Mouse (Mus musculus) ES-E14 (cell line): ENCODE data around the gene Zbtb7a. TPM values are rescaled to one million over a fixed set of nuclear protein-coding genes. Genes with fewer than 3 reads are reported as not detected.

Source experiments
- DNase-seq: peaks from one replicate; pipeline ENCODE4 v3.0.0-alpha.2; 2013; ENCODE audit warnings: low read depth, low spot score
- H3K27ac ChIP-seq: 2 replicates; pipeline ENCODE4 v1.5.1; 2012; ENCODE audit warnings: low read depth, mild to moderate bottlenecking, low read length, moderate library complexity, mixed read lengths; ENCODE audit not compliant: poor library complexity, insufficient read depth, severe bottlenecking
- H3K36me3 ChIP-seq: 2 replicates; pipeline ENCODE4 v1.6.1; 2012; ENCODE audit warnings: mild to moderate bottlenecking, low read length, moderate library complexity, mixed read lengths; ENCODE audit not compliant: control insufficient read depth, poor library complexity, insufficient read depth, severe bottlenecking
- H3K4me1 ChIP-seq, 2 experiments: fragments of 150-350 bp in 1 of 2; sonication (generic) in 1 of 2; 2 replicates each; pipeline ENCODE4 v1.6.1; 2012; ENCODE audit warnings: low read length in 2 of 2, mild to moderate bottlenecking in 1 of 2, mixed read lengths in 1 of 2; ENCODE audit not compliant: control insufficient read depth in 2 of 2, insufficient read depth in 2 of 2, poor library complexity in 1 of 2
- H3K4me3 ChIP-seq, 2 experiments: fragments of 150-350 bp in 1 of 2; sonication (generic) in 1 of 2; 2 replicates each; pipeline ENCODE4 v1.5.1; 2012; ENCODE audit warnings: low read length in 2 of 2, low read depth in 1 of 2, mild to moderate bottlenecking in 1 of 2, mixed read lengths in 1 of 2; ENCODE audit not compliant: insufficient read depth in 1 of 2, poor library complexity in 1 of 2, severe bottlenecking in 1 of 2
- H3K9ac ChIP-seq: 2 replicates; pipeline ENCODE4 v1.6.1; 2012; ENCODE audit warnings: low read depth, mild to moderate bottlenecking, low read length, mixed read lengths; ENCODE audit not compliant: poor library complexity, insufficient read depth, severe bottlenecking
- H3K9me3 ChIP-seq: fragments of 150-350 bp; sonication (generic); 2 replicates; pipeline ENCODE4 v1.6.1; 2012; ENCODE audit warnings: low read depth, mild to moderate bottlenecking, low read length; ENCODE audit not compliant: control insufficient read depth, insufficient read depth
- CHD2 ChIP-seq: IDR thresholded peaks from 2 replicates; pipeline ENCODE4 v1.6.1; 2014; ENCODE audit warnings: mild to moderate bottlenecking, low read depth, low read length, inconsistent platforms
- HCFC1 ChIP-seq: IDR thresholded peaks from 2 replicates; pipeline ENCODE4 v1.6.1; 2012; ENCODE audit warnings: low read length, inconsistent platforms, borderline replicate concordance; ENCODE audit not compliant: insufficient read depth
- MAFK ChIP-seq: IDR thresholded peaks from 2 replicates; pipeline ENCODE4 v1.6.1; 2014; ENCODE audit warnings: mild to moderate bottlenecking, low read depth, low read length, inconsistent platforms; ENCODE audit not compliant: insufficient read depth
- ZC3H11A ChIP-seq: IDR thresholded peaks from 2 replicates; pipeline ENCODE4 v1.6.1; 2012; ENCODE audit warnings: low read depth, mild to moderate bottlenecking, inconsistent platforms, low read length, borderline replicate concordance
- ZNF384 ChIP-seq: IDR thresholded peaks from 2 replicates; pipeline ENCODE4 v1.6.1; 2012; ENCODE audit warnings: low read depth, low read length, inconsistent platforms
- in situ Hi-C, 2 experiments: fragments of 600-800 bp; cut with MboI; formaldehyde crosslinking; loops; one replicate each; pipeline ENCODE4 v1.15.1; 2025; ENCODE audit warnings: low sequenced_read_pairs in 2 of 2, inconsistent platforms in 1 of 2; ENCODE audit not compliant: unreplicated experiment in 2 of 2
- total RNA-seq: library from RNA; depleted of rRNA; stranded (reverse); fragments of 300-350 nt; gene quantifications from 2 replicates; pipeline ENCODE4 v1.2.3, GENCODE M21; 2012

Zbtb7a gene
- total RNA-seq, 1 experiment, result 15.7 TPM

DNA sequence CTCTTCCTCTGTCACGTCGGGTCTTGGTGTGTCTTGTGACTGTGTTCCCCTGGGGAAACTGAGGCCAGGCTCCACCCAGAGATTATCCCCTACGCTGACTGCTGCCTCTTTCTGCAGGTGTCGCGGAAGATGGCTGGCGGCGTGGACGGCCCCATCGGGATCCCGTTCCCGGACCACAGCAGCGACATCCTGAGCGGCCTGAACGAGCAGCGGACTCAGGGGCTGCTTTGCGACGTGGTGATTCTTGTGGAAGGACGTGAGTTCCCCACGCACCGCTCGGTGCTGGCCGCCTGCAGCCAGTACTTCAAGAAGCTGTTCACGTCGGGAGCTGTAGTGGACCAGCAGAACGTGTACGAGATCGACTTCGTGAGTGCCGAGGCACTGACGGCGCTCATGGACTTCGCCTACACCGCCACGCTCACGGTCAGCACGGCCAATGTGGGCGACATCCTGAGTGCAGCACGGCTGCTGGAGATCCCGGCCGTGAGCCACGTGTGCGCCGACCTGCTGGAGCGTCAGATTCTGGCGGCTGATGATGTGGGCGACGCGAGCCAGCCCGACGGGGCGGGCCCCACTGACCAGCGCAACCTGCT lies 8.9 kb downstream of the Zbtb7a start:
- TF ChIP-seq ZNF384 (no peak), ZC3H11A (no peak), HCFC1 (no peak), CHD2 (no peak), MAFK (no peak)
- peaks cover 3 to 64% of the 10 kb centered on the region in 2 experiments; a peak in 3 of 4 replicates for H3K4me1 ChIP-seq
- in situ Hi-C loops, result no loop called here
- H3K4me3 ChIP-seq, result peak overlapping the region; percentile 23 to 91; a peak in 3 of 4 replicates
- peak overlapping the region; percentile 21 for H3K9ac ChIP-seq
- peaks cover 51% of the 10 kb centered on the region for H3K36me3 ChIP-seq
- no peak for DNase-seq
- H3K9me3 ChIP-seq, result no peaks in the 10 kb centered on the region
- no peak overlapping the region for H3K27ac ChIP-seq

DNA sequence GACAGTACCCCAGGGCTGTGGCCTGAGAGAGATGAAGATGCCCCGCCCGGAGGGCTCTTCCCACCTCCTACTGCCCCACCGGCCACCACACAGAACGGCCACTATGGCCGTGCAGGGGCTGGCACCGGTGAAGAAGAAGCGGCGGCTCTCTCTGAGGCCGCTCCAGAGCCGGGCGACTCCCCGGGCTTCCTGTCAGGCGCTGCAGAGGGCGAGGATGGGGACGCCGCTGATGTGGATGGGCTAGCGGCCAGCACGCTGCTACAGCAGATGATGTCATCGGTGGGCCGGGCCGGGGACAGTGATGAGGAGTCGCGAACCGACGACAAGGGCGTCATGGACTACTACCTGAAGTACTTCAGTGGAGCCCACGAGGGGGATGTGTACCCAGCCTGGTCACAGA lies 9.6 kb downstream of the Zbtb7a start:
- Histone ChIP-seq H3K4me3 (peak overlapping the region; percentile 23 to 91), H3K9ac (peak overlapping the region; percentile 21), H3K9me3 (no peaks in the 10 kb centered on the region), H3K36me3 (peaks cover 53% of the 10 kb centered on the region), H3K4me1 (peaks cover 3 to 60% of the 10 kb centered on the region in 2 experiments; a peak in 3 of 4 replicates), H3K27ac (no peak overlapping the region)
- DNase-seq, result no peak
- no peak for TF ChIP-seq CHD2
- TF ChIP-seq MAFK, result no peak
- TF ChIP-seq ZNF384, result no peak
- no peak for TF ChIP-seq HCFC1
- TF ChIP-seq ZC3H11A, result no peak
- in situ Hi-C loops, result no loop called here

DNA sequence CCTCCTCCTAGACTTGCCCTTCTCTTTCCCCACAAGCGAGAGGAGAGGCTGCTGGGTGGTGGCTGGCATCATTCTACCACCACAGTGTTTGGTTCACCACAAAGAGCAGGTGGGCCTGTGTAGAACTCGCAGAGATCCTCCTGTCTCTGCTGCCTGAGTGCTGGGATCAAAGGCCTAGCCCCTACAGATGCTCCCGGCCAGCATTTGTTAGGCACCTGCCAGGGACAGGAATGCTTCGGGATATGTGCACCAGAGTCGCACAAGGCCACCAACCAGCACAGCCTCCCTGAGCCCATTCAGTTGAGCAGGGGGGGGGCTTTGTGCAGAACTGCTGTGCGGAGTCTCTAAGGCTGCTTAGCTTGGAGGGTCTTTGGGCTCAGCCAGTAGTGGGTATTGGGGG lies 10.3 kb downstream of the Zbtb7a start:
- TF ChIP-seq MAFK (no peak), ZC3H11A (no peak), HCFC1 (no peak), CHD2 (no peak), ZNF384 (no peak)

DNA sequence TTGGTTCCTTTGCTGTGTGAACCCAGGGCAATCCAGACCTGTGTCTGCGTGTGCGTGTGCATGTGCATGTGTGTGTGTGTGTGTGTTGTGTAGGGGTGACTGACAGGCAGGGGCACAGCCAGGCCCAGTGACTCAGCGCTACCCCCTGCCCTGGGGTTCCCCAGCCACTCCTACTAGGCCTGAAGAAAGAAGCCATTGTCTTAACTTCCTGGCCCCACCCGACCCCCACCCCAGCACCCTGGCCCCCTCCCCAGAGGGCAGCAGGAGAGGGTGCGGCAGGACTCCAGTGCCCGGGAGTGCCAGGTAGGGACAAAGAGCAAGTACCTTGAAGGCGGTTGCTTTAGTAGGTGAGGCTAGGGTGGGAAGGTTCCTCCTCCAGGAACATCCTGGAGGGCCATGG lies 10.8 kb downstream of the Zbtb7a start:
- no peak for TF ChIP-seq ZNF384
- TF ChIP-seq CHD2, result no peak
- no peak for TF ChIP-seq ZC3H11A
- no peak for TF ChIP-seq MAFK
- no peak for TF ChIP-seq HCFC1
- Histone ChIP-seq H3K9ac (peak overlapping the region; percentile 29; the same call in 1 of the 2 replicates), H3K9me3 (no peaks in the 10 kb centered on the region), H3K4me3 (peak overlapping the region; percentile 46 to 91; a peak in 3 of 4 replicates), H3K36me3 (peaks cover 56% of the 10 kb centered on the region), H3K4me1 (peaks cover 3 to 59% of the 10 kb centered on the region in 2 experiments; a peak in 3 of 4 replicates), H3K27ac (peak overlapping the region; percentile 46; the same call in 1 of the 2 replicates)
- DNase-seq, result no peak
- in situ Hi-C loops, result no loop called here

More for the DNA sequence above, 10.3 kb downstream of the Zbtb7a start:
- H3K9ac ChIP-seq, result peak overlapping the region; percentile 29; the same call in 1 of the 2 replicates
- in situ Hi-C loops, result no loop called here
- peaks cover 3 to 61% of the 10 kb centered on the region in 2 experiments; a peak in 3 of 4 replicates for H3K4me1 ChIP-seq
- H3K27ac ChIP-seq, result peak overlapping the region; percentile 46; the same call in 1 of the 2 replicates
- no peak for DNase-seq
- no peaks in the 10 kb centered on the region for H3K9me3 ChIP-seq
- peaks cover 56% of the 10 kb centered on the region for H3K36me3 ChIP-seq
- H3K4me3 ChIP-seq, result peak overlapping the region; percentile 46 to 91
